Mouse (Mus musculus): ENCODE data around the gene Wdfy1. TPM values are rescaled to one million over a fixed set of nuclear protein-coding genes. Genes with fewer than 3 reads are reported as not detected.

Gene Wdfy1
- total RNA-seq (2021) = 10 to 100 TPM; 30.5 to 31.3 TPM

DNA sequence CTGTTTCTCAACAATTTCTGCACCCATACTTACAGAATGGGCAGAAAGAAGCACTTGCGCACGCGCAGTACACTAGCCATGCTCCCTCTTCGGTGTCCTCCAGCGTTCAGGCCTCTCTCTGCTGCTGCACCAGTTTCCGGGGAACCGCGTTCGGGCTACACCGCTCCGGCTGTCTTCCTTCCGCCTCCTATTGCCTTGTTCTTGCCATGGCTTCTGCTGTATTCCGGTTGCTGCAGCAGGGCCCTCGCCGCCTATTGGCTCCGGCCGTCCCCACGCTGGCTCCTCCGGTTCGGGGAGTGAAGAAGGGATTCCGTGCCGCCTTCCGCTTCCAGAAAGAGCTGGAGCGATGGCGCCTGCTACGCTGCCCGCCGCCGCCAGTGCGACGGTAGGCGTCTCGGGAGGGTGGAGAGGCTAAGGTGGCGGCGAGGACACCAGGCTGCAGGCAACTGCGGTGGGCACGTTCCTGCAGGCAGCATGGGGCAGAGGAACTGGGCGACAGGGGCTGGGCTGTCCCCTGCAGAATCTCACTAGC is at the start of gene Wdfy1, which contains the start of gene Mrpl44:
Gene Wdfy1 (minus strand): TSS at position 217 of the 532 bp plus-strand sequence.
Gene Mrpl44 (plus strand): TSS at position 92 of the 532 bp plus-strand sequence.
- peak; percentile 99 for DNase-seq

GRCm38 (mm10) chr1:79823951-79824633 is 48.1 kb upstream of the Wdfy1 start:
- no peak for DNase-seq

DNA sequence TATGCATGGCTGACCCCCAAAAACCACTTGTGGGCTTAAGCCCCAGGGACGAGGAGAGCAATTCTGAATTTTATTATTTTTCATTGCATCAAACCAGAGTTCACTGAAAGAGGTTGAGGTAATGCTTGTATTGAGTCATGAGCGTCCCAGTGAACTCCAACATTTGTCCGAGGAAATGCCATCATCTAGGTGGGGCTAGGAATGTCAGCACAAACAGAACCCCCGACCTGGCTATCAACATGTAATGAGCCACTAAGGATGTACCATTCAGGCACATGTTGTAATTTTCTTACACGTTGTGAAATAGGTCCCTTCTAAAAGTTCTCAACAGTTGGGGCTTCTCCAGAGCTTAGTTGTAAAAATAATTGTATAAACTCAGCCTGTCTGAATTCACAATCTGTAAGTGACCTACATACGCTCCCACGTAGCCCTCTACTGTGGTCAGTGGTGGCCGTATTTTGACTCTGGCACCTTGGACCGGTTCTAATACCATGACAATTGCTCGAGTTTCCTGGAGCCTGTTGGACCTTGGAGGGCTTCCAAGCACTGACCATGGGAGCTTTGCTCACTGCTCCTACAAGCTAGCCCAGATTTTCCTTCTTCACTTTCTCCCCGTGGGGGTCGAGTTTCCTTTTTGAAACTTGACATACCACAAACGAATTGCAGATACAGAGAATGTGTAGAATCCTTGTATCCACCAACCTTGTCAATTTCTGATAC is 47.0 kb upstream of the Wdfy1 start:
- DNase-seq = peak; percentile 72

DNA sequence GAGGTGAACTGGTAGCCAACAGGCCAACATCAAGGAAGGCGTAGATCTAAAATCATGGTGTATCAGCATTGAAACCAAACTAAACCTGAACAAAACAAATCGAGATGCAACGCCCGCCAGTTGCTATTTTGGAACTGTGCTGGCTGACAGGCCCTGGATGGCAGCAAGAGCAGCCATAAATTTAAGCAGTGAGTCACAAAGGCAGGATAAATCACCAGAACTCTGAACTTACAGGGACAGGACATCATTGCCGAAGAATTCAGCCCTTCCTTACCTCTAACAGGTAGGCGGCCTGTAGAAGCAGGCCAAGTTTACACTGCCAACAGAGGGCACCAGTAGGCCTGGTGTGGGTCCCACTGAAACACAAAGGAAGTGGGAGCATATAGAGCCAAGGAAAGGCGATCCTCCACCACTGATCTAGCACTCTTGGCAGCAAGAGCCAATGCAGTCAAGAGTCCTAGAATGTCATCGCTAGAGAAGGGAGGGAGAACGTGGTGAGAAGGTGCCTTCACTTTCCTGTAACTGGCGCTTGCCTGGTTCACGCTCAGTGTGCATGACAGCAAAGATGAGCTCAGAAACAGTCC is 43.4 kb upstream of the Wdfy1 start:
- DNase-seq = no peak

DNA sequence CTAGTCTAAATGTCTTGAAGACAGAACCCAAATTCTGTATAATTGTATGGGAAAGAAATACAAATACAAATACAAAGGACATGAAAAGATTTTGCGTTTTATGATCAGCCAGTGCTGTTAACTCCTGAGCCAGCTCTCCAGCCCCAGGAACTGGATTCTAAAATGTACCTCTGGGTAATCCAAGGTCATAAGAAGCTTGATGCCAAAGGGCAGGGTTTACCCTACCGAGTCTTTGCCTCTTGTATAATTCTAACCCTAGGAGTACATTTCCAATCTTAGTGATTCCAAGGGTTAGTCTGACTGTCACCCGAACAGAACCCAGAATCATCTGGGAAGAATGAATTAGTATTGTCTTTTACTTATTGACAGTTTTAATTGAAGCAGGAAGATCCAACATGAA is 39.5 kb upstream of the Wdfy1 start:
- DNase-seq = no peak

DNA sequence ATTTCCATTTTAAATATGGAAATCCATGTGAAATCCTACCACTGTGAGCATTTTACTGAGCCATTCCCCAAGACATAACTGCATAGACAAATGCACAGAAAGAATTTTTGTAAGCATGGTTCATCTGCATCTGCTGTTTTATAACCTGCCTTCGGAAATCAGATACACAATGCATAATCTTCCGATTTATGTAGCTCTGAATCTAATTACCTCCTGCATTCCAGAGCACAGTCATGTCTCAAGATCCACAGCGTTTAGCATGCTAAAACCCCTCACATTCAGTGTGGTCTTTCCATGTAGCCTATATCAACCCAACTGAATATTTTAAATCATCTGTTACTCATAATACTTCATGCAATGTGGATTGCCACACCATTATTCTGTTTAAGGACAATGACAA is 33.5 kb upstream of the Wdfy1 start:
- no peak for DNase-seq

DNA sequence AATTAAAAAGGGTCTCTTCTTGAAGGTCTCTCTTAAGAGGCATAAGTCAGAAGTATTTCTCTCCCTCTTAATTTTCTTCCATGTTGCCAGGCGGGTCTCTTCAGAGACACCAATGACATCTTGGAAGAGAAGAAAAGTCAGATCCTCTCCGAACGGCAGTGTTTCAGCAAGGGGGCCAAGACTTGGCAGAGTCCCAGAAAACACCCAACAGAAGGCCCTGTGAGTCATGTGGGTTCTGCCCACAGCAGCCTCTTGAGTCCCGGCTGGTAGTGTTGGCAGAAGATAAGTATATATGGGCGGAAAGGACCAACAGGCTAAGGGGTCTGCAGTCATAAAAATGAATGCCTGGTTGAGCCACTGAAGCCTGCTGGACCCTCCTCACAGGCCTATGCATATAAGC is 30.9 kb upstream of the Wdfy1 start:
- no peak for DNase-seq

- no peak for DNase-seq
Measured at GRCm38 (mm10) chr1:79803614-79804013, 27.7 kb upstream of the Wdfy1 start.

DNA sequence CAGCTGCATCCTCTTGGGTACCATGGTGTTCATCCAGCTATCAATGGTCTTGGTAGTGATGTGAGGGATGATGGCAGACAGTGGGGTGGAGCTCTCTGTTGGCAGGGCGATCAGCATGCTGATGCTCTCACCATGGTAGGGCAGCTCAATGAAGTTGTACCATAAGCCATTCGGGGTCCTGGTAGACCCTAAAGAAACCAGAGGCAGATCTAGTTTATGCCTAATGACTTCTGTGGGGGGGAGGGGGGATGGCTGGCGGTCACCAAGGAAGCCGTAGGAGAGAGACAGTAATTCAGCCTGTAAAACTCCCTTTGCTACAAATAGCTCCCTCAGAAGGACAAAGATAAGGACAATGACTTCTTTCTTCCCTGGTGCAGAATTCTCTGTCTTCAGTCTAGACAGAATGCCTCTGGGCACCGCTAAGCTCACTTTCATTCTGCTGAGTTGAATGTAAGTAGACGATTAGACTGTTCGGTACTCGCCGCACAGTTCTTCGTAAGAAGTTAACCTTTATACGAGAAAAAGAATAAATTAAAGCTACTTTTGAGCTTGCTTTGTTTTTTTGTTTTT is 27.0 kb upstream of the Wdfy1 start:
- no peak for DNase-seq

DNA sequence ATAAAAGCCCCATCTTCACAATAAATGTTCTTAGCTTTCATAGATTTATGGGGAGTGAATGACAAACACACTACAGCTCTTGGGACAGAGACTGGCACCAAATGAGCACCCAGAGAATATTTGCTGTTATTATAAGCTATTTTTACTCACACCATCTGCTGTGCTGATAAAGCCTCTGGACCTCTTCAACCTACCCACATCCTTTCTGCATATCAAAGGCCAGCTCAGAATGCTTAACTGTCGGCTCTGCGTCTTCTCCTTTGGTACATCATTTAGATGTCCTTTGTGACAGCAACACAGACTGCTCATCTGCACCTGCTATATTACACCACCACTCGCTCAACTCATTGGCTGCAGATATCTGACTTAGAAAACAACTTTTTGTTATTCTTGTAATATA is 21.1 kb upstream of the Wdfy1 start:
- no peak for DNase-seq

DNA sequence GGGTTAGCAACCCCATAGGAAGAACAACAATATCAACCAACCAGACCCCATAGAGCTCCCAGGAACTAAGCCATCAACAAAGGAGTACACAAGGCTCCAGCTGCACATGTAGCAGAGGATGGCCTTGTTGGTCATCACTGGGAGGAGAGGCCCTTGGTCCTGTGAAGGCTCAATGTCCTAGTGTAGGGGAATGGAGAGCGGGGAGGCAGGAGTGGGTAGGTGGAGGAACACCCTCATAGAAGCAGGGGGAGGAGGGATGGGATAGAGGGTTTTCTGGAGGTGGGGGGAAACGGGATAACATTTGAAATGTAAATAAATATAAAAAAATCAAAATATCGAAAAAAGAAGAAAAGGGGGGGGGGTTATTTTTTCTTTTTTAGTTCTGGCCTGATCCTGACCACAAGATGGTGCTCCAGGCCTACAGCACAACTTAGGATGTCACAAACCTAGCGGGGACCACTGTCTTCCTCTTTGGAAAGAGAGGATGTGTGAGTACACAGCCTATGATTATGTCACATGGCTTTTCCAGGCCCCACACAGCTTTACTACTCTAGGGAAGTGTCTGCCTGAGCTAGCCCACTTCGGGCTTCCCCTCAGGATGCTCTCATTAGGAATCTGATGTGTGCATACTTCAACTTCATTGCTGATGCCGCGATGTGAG is 10.5 kb upstream of the Wdfy1 start:
- DNase-seq = peak; percentile 59

GRCm38 (mm10) chr1:79782433-79782832 is 6.5 kb upstream of the Wdfy1 start:
- DNase-seq = no peak

DNA sequence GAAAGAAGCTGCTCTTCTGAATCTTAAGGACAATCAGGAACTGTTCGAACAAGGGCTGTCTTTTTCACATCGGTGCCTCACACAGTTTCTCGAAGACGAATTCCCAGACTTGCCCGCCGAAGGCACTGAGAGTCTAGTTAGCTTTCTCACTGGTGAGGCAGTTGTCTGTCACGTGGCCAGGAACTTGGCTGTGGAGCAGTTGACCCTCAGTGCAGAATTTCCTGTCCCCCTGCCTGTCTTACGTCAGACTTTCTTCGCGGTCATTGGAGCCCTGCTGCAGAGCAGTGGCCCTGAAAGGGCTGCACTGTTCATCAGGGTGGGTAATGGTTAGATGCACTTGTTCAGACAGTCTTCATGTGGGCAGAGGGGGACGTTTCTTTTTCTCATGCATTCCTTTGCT is 2.1 kb upstream of the Wdfy1 start:
- no peak for DNase-seq

DNA sequence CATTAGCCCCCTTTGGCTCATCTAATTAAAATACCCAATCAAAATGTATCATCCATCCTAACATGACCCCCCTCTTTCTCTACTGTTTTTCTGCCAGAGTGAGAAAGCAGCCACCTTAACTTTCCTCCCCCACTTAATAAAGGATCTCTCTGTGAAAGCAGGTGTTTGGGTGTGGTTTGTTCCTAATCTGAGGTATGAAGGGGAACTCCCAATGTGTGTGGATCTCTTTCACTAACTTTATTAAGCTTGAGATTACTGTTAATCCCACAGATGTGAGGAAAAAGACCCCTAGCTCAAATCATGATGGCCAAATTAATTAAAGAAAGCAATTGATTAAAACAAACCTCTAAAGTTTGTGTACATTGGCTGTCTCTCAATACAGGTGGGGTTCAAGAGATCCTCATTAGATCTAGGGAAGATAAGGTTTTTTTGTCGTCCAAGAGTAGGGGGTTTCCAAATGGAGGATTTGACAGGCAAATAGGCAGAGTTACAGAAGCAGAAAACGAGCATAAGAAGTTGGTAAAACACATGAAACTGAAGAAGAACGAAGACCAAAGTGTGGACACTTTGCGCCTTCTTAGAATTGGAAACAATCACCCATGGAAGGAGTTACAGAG is 1.7 kb downstream of the Wdfy1 start:
- no peak for DNase-seq

- DNase-seq = no peak
Measured at GRCm38 (mm10) chr1:79768231-79768630, 7.7 kb downstream of the Wdfy1 start.

DNA sequence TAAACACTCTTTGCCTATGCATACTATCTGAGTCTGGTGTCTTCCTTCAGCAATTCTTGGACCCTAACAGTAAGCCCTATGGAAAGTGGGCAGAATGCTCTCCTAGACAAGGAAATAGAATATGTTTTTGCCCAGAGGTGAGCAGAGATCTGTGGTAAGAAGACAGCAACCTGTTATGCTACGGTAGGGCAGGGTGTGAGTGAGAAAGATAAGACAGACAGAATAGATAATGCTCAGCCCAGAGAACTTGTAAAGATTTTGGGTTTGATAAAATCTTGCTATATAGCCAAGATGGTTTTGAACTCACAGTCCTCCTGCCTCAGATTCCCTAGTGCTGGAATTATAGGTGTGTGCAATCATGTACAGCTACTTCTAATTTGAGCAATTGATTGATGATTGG is 11.5 kb downstream of the Wdfy1 start:
- no peak for DNase-seq

DNA sequence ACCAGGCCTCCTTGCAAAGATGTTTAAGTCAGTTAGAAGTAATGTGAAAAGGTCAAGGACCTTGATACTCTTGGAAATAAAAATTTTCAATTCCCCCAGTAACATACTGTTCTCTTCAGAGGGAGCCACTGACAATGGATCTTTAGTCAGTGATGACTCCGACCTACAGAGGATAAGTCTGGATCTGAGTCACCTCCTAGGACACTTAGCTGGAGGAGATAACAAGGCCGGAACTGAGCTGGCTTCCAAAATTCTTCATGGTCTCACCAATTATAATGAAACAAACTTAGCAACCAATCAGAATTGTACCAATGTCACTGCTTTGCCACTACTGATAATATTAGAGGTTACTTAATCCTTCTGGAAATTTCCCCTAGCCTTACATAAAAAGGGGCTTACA is 11.9 kb downstream of the Wdfy1 start:
- DNase-seq = no peak

GRCm38 (mm10) chr1:79762282-79763250 is 13.4 kb downstream of the Wdfy1 start:
- no peak for DNase-seq

- no peak for DNase-seq
Measured at GRCm38 (mm10) chr1:79761917-79762271, 14.0 kb downstream of the Wdfy1 start.

DNA sequence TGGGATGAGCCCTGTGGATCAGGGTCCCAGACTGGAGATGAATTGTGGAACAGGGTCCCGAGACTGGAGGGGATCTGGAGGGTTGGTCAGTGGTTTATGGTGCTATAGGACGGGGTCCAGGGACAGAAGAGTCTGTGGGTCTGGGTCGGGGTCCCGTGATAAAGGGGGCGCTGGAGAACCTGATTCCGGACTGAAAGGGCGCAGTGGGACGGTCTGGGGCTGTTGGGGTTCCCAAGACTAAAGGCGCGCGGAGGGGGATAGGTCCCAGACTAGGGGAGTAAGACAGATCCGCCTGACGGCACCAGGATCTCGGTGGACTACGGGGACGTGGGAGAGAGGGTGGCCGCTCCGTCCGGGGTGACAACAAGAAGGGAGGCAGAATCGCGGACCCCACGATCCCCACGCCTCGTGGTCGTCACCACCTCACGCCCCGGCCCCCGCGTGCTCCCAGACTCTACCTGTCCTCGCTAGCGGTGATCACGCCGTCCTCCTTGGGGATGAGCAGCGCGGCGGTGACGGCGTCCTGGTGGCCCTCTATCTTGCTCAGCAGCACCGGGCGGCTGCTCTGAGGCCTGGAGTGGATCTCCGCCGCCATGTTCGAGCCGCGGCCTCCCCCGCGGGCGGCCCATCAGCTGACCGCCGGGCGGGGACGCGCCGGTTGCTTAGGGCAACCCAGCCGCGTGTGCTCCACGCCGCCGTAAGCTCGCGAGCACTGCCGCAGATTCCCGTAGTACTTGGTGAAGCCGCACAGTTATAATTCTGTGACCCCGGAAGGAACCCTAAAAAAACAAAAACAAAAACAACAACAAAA is 14.6 kb downstream of the Wdfy1 start:
- DNase-seq = peak; percentile 84

All from heart, postnatal 4 days (tissue).